Mouse (Mus musculus) liver, postnatal 0 days (tissue): ENCODE data around the gene Nup37.

Source experiments
- CTCF ChIP-seq: sonication (generic); IDR thresholded peaks from 2 replicates; pipeline ENCODE4 v1.5.1; 2016; ENCODE audit warnings: antibody characterized with exemption, low read depth
- EP300 ChIP-seq: IDR thresholded peaks from 2 replicates; pipeline ENCODE4 v1.6.1; 2016; ENCODE audit warnings: antibody characterized with exemption, low read depth, mild to moderate bottlenecking

- no peak for TF ChIP-seq EP300
- TF ChIP-seq CTCF = no peak
Observed at GRCm38 (mm10) chr10:88162676-88163075, 15.9 kb downstream of the Nup37 start.
